Mouse (Mus musculus): Measurements from ENCODE around the gene Zfyve19. TPM values are rescaled to one million over a fixed set of nuclear protein-coding genes. Genes with fewer than 3 reads are reported as not detected.

Zfyve19 gene
- total RNA-seq (2014; fragmentation: Nextera tagmentation) (49.0 and 76.4 TPM in 2 replicates), total RNA-seq (2017) (66.1 and 83.0 TPM in 2 replicates)

DNA sequence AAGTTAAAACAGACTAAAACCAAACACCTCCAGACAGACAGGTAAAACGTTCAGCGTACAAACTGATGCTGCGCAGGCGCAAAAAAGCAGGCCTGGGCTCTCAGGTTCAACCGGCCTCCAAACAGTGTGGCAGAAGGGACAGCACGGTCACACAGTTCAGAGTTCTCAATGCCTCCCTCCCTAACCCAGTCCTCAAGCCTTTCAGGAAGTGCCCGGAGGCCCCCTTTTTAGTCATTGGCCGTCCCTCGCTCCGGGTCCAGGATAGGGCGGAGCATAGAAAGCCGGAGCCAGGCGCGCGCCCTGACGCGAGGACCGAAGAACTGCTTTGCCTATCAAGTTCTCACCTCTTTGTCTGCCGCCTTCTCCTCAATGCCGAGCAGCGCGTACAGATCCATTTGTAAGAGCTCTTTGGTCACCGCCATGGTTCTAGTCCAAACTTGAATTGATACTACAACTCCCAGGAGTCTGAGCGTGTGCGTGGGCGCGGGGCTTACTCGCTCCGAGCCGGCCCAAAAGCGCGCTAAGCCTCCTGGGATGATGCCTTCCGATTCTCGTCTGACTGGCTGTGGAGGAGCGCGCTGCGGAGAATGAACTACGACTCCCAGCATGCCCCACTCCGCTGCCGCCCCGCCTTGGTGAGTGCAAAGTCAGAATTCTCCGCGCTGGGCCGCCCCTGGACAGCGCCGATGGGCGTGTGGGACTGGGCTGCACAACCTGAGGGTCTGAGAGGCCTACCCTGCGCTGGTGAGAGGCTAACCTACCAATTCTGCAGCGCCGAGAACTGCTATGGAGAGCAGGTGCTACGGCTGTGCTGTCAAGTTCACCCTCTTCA is at the start of gene Zfyve19, which contains the start of gene Dnajc17:
Gene Zfyve19 (plus strand): TSS at position 274 of the 832 bp plus-strand sequence.
Gene Dnajc17 (minus strand): TSS at position 452 of the 832 bp plus-strand sequence.
- ATAC-seq (replicated peaks; ENCODE audit: poor library complexity, severe bottlenecking), result peak; percentile 88

DNA sequence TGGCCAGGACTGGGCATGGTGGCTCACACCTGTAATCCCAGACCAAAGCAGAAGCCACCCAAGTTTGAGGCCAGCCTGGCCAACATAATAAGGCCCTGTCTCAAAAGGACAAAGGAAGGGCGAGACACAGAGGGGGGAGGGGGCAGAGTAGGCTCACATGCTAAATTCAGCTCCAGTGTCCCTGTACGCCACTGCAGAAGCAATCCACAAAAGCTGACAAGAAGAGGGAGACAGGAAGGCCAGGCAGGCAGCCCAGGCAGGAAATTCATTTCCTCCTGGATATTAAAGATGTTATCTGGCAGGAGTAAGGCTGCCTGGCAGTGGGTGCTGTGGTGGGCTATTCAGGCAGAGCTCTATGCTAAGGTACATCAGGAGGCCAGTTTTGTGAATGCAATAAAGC is 47.2 kb upstream of the Zfyve19 start:
- no peak for ATAC-seq (replicated peaks; ENCODE audit: poor library complexity, severe bottlenecking)

DNA sequence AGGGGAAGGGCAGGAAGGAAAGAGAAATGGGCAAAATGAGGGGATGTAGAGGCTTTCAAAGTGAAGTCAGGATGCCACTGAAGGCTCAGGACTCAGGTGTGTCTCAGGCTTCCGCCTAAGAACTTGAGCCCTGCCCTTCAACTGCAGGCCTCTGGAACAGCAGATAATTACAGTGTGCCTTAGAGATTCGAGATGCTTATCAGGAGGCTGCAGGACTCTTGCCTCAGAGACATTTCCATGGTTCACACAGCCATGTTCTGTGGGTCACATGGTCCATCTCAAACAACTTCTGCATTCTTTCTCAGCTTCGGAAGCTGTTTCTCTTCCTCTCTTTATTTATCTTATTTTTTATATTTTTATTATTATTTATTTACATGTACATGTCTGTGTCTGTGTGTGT is 45.3 kb upstream of the Zfyve19 start:
- peak; percentile 36 for ATAC-seq (replicated peaks; ENCODE audit: poor library complexity, severe bottlenecking)

GRCm38 (mm10) chr2:119163999-119164398 is 44.4 kb upstream of the Zfyve19 start:
- no peak for ATAC-seq (replicated peaks; ENCODE audit: poor library complexity, severe bottlenecking)

DNA sequence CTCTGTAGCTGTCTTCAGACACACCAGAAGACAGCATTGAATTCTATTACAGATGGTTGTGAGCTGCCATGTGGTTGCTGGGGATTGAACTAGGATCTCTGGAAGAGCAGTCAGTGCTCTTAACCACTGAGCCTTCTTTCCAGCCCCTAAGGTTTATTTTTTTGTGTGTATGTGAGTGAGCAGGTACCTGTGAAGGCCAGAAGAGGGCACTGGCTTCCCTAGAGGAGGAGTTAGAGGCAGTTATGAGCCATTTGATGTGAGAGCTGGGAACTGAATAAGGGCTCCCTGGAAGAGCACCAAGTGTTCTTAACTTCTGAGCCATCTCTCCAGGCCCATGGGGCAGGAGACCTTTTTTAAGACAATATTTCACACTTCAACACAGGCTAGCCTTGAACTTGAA is 43.0 kb upstream of the Zfyve19 start:
- ATAC-seq (replicated peaks; ENCODE audit: poor library complexity, severe bottlenecking), result no peak

- ATAC-seq (replicated peaks; ENCODE audit: poor library complexity, severe bottlenecking), result peak; percentile 84
Observed at GRCm38 (mm10) chr2:119166901-119167865, 41.2 kb upstream of the Zfyve19 start, which contains the start of gene Gchfr. Gene Gchfr (plus strand): TSS chr2:119167773.

GRCm38 (mm10) chr2:119167866-119168256 is 40.6 kb upstream of the Zfyve19 start:
- no peak for ATAC-seq (replicated peaks; ENCODE audit: poor library complexity, severe bottlenecking)

DNA sequence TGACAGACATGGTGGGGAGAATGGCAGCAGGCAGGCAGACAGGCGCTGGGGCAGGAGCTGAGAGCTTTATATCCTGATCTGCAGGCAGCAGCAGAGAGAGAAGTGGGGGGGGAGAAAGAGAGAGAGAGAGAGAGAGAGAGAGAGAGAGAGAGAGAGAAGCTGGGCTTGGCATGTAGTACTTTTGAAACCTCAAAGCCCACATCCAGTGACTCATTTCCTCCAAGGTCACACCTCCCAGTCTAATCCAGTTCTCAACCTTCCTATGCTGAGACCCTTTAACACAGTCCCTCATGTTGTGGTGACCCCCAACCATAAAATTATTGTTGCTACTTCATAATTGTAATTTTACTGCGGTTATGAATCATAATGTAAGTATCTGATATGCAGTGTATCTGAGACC is 38.1 kb upstream of the Zfyve19 start:
- no peak for ATAC-seq (replicated peaks; ENCODE audit: poor library complexity, severe bottlenecking)

GRCm38 (mm10) chr2:119171574-119171973 is 36.8 kb upstream of the Zfyve19 start:
- no peak for ATAC-seq (replicated peaks; ENCODE audit: poor library complexity, severe bottlenecking)

DNA sequence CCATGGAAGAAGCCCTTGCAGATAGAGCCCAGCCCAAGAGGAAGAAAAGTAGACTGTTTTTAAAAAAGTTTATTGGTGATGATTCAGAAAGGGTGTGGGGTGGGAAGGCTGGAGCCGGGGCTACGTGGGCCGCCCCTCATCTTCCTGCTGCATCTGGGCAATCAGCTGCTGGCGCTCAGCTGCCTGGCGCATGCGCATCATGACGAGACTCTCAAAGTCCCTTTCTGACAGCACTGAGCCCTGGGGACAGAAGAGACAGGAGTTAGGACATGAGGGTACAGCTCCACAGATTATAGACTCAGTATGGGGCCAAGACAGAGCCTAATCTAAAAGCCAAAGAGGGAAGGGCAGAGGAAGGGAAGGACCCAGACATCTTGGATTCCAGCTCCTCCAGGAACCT is 36.0 kb upstream of the Zfyve19 start:
- ATAC-seq (replicated peaks; ENCODE audit: poor library complexity, severe bottlenecking), result no peak

- ATAC-seq (replicated peaks; ENCODE audit: poor library complexity, severe bottlenecking), result peak; percentile 44
Observed at GRCm38 (mm10) chr2:119172862-119173576, 35.4 kb upstream of the Zfyve19 start.

- no peak for ATAC-seq (replicated peaks; ENCODE audit: poor library complexity, severe bottlenecking)
Observed at GRCm38 (mm10) chr2:119173991-119174651, 34.3 kb upstream of the Zfyve19 start, which contains the start of gene Gm14137. Gene Gm14137 (plus strand): TSS chr2:119174509.

DNA sequence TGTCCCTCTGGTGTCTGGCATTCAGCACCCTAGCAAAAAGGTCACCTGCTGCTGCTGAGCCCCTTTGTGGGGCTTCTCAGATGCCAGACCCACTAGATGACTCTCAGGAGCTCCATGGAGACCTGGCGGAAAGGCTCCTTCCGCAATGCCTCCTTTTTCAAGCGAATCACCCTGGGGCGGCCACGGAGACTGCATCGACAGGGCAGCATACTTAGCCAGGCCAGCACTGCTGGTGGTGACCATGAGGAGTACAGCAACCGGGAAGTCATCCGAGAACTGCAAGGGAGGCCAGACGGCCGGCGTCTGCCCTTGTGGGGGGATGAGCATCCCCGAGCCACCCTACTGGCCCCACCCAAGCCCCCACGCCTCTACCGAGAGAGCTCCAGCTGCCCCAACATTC is 33.6 kb upstream of the Zfyve19 start:
- ATAC-seq (replicated peaks; ENCODE audit: poor library complexity, severe bottlenecking), result no peak

DNA sequence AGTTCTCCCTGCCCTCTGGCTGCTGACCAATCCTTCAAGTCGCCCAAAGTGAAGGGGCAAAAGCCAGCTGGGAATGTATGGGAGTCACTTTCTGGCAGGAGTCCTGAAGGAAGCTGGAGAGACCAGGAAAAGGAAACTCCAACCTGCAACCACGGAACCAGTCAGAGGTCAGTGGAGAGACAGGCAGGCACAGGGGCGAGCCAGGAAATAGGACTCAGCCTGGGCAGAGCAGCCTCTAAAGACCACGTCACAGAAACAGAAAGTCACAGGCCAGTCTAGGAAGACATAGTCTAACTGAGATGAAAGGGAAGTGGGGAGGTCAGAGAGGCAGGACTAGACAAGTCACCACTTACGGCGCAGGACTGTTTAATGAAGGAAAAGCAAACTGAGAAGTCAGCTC is 32.8 kb upstream of the Zfyve19 start:
- no peak for ATAC-seq (replicated peaks; ENCODE audit: poor library complexity, severe bottlenecking)

DNA sequence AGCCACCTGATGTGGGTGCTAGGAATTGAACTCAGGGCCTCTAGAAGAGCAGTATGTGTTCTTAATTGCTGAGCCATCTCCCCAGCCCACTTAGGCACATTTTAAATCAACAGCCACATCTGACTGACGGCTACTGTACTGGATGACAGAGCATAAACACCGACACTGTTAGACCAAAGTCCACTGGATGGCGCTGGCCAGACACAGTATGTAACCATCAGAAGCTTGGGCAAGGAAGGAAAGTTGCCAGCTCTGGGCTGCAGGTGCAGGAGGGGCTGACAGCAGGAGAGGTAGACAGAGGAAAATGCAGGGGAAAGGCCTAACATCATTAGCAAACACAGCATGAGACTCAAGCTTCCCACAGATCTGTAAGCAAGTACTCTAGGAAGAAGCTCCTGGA is 31.7 kb upstream of the Zfyve19 start:
- no peak for ATAC-seq (replicated peaks; ENCODE audit: poor library complexity, severe bottlenecking)

GRCm38 (mm10) chr2:119177384-119177939 is 31.0 kb upstream of the Zfyve19 start:
- no peak for ATAC-seq (replicated peaks; ENCODE audit: poor library complexity, severe bottlenecking)

GRCm38 (mm10) chr2:119182914-119183313 is 25.5 kb upstream of the Zfyve19 start:
- no peak for ATAC-seq (replicated peaks; ENCODE audit: poor library complexity, severe bottlenecking)

- peak; percentile 99 for ATAC-seq (replicated peaks; ENCODE audit: poor library complexity, severe bottlenecking)
Observed at GRCm38 (mm10) chr2:119189029-119189710, 19.2 kb upstream of the Zfyve19 start.

- ATAC-seq (replicated peaks; ENCODE audit: poor library complexity, severe bottlenecking), result no peak
Observed at GRCm38 (mm10) chr2:119190969-119191368, 17.4 kb upstream of the Zfyve19 start.

Data from granulocyte monocyte progenitor cell, adult 5-6 weeks (primary cell).